Mouse (Mus musculus) CH12.LX (cell line): Measurements from ENCODE around the gene Cept1.

ENCODE experiments used
- CTCF ChIP-seq, 2 experiments: IDR thresholded peaks in 1 of 2; conservative IDR thresholded peaks in 1 of 2; 2 replicates each; pipeline ENCODE4 v1.5.1; 2011 to 2012; ENCODE audit warnings: low read depth in 2 of 2, low read length in 2 of 2, improper control_type of control experiment in 1 of 2, inconsistent platforms in 1 of 2, mild to moderate bottlenecking in 1 of 2, moderate library complexity in 1 of 2
- E2F4 ChIP-seq: IDR thresholded peaks from 2 replicates; pipeline ENCODE4 v1.6.1; 2011; ENCODE audit warnings: low read depth, low read length, improper control_type of control experiment; ENCODE audit not compliant: insufficient replicate concordance
- EP300 ChIP-seq: IDR thresholded peaks from 2 replicates; pipeline ENCODE4 v1.6.1; 2011; ENCODE audit warnings: low read length, improper control_type of control experiment
- JUN ChIP-seq: IDR thresholded peaks from 2 replicates; pipeline ENCODE4 v1.6.1; 2011; ENCODE audit warnings: low read depth, mild to moderate bottlenecking, low read length, improper control_type of control experiment, moderate library complexity; ENCODE audit not compliant: insufficient read depth
- MYC ChIP-seq: IDR thresholded peaks from 2 replicates; pipeline ENCODE4 v1.6.1; 2011; ENCODE audit warnings: low read depth, mild to moderate bottlenecking, improper control_type of control experiment, low read length
- NELFE ChIP-seq: IDR thresholded peaks from 2 replicates; pipeline ENCODE4 v1.6.1; 2011; ENCODE audit warnings: low read depth, low read length, improper control_type of control experiment
- POLR2A ChIP-seq: IDR thresholded peaks from 2 replicates; pipeline ENCODE4 v1.6.1; 2011; ENCODE audit warnings: low read depth, mild to moderate bottlenecking, improper control_type of control experiment, low read length
- SIN3A ChIP-seq: IDR thresholded peaks from 2 replicates; pipeline ENCODE4 v1.6.1; 2012; ENCODE audit warnings: low read length, improper control_type of control experiment, inconsistent platforms
- SMC3 ChIP-seq: IDR thresholded peaks from 2 replicates; pipeline ENCODE4 v1.6.1; 2011; ENCODE audit warnings: low read depth, low read length, improper control_type of control experiment
- TCF12 ChIP-seq: IDR thresholded peaks from 2 replicates; pipeline ENCODE4 v1.6.1; 2014; ENCODE audit warnings: low read depth, mild to moderate bottlenecking, inconsistent platforms, low read length, improper control_type of control experiment
- USF1 ChIP-seq: IDR thresholded peaks from 2 replicates; pipeline ENCODE4 v1.6.1; 2014; ENCODE audit warnings: low read depth, mild to moderate bottlenecking, inconsistent platforms, low read length, improper control_type of control experiment
- USF2 ChIP-seq: conservative IDR thresholded peaks from 2 replicates; pipeline ENCODE4 v1.6.1; 2011; ENCODE audit warnings: low read depth, low read length, improper control_type of control experiment

DNA sequence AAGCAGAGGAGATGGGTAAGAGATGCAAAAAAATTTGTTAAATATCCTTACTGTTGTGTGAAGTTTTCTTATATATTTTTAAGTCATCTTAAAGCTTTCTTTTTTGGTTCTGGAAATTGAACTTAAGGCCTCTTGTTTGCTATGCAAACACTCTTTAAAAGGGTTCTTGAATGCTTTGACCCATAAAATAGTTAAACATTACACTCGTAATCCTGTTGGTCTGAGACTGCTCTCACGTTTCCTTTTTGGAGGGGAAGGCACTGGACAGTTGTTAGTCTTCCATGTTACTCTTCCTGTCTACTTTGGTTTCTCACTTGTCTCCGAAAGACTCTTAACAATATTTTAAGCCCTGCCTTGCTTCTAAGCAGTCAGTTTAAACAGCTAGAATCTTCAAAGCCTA is 1.4 kb upstream of the Cept1 start:
- TF ChIP-seq USF1 = no peak
- no peak for TF ChIP-seq JUN
- TF ChIP-seq E2F4 = no peak
- TF ChIP-seq USF2 = no peak
- no peak for TF ChIP-seq TCF12
- TF ChIP-seq EP300 = no peak
- TF ChIP-seq POLR2A = no peak
- no peak for TF ChIP-seq NELFE
- TF ChIP-seq CTCF (conservative IDR thresholded peaks at IDR 0.05 in 1 of 2, IDR thresholded peaks at IDR 0.05 in 1 of 2; ENCODE audit: low read depth in 2 of 2, low read length in 2 of 2) = no peak
- TF ChIP-seq SIN3A = no peak
- no peak for TF ChIP-seq SMC3
- TF ChIP-seq MYC = no peak
